Mouse (Mus musculus): ENCODE measurements around the gene Nova1.

Nova1 gene

GRCm38 (mm10) chr12:46818856-46819347 is at the start of gene Nova1:
Gene Nova1, minus strand, starts transcription at chr12:46818929.
- DNase-seq (ENCODE audit: extremely low spot score), result peak; percentile 78

GRCm38 (mm10) chr12:46819348-46820022 is 756 bp upstream of the Nova1 start:
- DNase-seq (ENCODE audit: extremely low spot score), result peak; percentile 98

GRCm38 (mm10) chr12:46818021-46818855 is 491 bp downstream of the Nova1 start:
- peak; percentile 75 for DNase-seq (ENCODE audit: extremely low spot score)

- DNase-seq (ENCODE audit: extremely low spot score), result peak; percentile 12
Observed at GRCm38 (mm10) chr12:46817211-46817803, 1.4 kb downstream of the Nova1 start.

- peak; percentile 8 for DNase-seq (ENCODE audit: extremely low spot score)
Observed at GRCm38 (mm10) chr12:46816291-46816690, 2.4 kb downstream of the Nova1 start.

- no peak for DNase-seq (ENCODE audit: extremely low spot score)
Observed at GRCm38 (mm10) chr12:46815697-46816096, 3.0 kb downstream of the Nova1 start.

GRCm38 (mm10) chr12:46814820-46815219 is 3.9 kb downstream of the Nova1 start:
- no peak for DNase-seq (ENCODE audit: extremely low spot score)

GRCm38 (mm10) chr12:46801311-46801710 is 17.4 kb downstream of the Nova1 start:
- no peak for DNase-seq (ENCODE audit: extremely low spot score)

- no peak for DNase-seq (ENCODE audit: extremely low spot score)
Observed at GRCm38 (mm10) chr12:46782301-46783280, 36.1 kb downstream of the Nova1 start.

- no peak for DNase-seq (ENCODE audit: extremely low spot score)
Observed at GRCm38 (mm10) chr12:46781481-46781880, 37.2 kb downstream of the Nova1 start.

GRCm38 (mm10) chr12:46780983-46781382 is 37.7 kb downstream of the Nova1 start:
- DNase-seq (ENCODE audit: extremely low spot score), result no peak

- DNase-seq (ENCODE audit: extremely low spot score), result no peak
Observed at GRCm38 (mm10) chr12:46759450-46759849, 59.3 kb downstream of the Nova1 start.

GRCm38 (mm10) chr12:46754325-46754848 is 64.3 kb downstream of the Nova1 start:
- DNase-seq (ENCODE audit: extremely low spot score), result no peak

GRCm38 (mm10) chr12:46753096-46753495 is 65.6 kb downstream of the Nova1 start:
- DNase-seq (ENCODE audit: extremely low spot score), result no peak

GRCm38 (mm10) chr12:46733261-46733660 is 85.5 kb downstream of the Nova1 start:
- no peak for DNase-seq (ENCODE audit: extremely low spot score)

- no peak for DNase-seq (ENCODE audit: extremely low spot score)
Observed at GRCm38 (mm10) chr12:46731943-46732342, 86.8 kb downstream of the Nova1 start.

GRCm38 (mm10) chr12:46721914-46722313 is 96.8 kb downstream of the Nova1 start:
- no peak for DNase-seq (ENCODE audit: extremely low spot score)

- DNase-seq (ENCODE audit: extremely low spot score), result no peak
Observed at GRCm38 (mm10) chr12:46719076-46719475, 99.7 kb downstream of the Nova1 start.

GRCm38 (mm10) chr12:46710094-46710493 is 108.6 kb downstream of the Nova1 start:
- no peak for DNase-seq (ENCODE audit: extremely low spot score)

- no peak for DNase-seq (ENCODE audit: extremely low spot score)
Observed at GRCm38 (mm10) chr12:46709475-46709874, 109.3 kb downstream of the Nova1 start.

- no peak for DNase-seq (ENCODE audit: extremely low spot score)
Observed at GRCm38 (mm10) chr12:46700202-46700601, 118.5 kb downstream of the Nova1 start.
